Mouse (Mus musculus) kidney, adult 9 months (tissue): ENCODE results near the gene Glis2.

Source experiments
- DNase-seq: peaks from one replicate; pipeline ENCODE4 v3.0.0; 2022

Gene Glis2

GRCm38 (mm10) chr16:4641119-4641838 is 46.8 kb downstream of the Glis2 start:
- no peak for DNase-seq

- DNase-seq, result peak; percentile 67
These were observed 47.7 kb downstream of the Glis2 start for GRCm38 (mm10) chr16:4642190-4642589.

GRCm38 (mm10) chr16:4642937-4643336 is 48.4 kb downstream of the Glis2 start:
- no peak for DNase-seq

GRCm38 (mm10) chr16:4643670-4644419 is 49.3 kb downstream of the Glis2 start:
- peak; percentile 92 for DNase-seq

GRCm38 (mm10) chr16:4645867-4646266 is 51.4 kb downstream of the Glis2 start:
- DNase-seq, result no peak

GRCm38 (mm10) chr16:4646831-4647230 is 52.3 kb downstream of the Glis2 start:
- DNase-seq, result no peak

- no peak for DNase-seq
These were observed 53.2 kb downstream of the Glis2 start for GRCm38 (mm10) chr16:4647651-4648141.

GRCm38 (mm10) chr16:4648416-4649023 is 54.0 kb downstream of the Glis2 start:
- DNase-seq, result peak; percentile 82

GRCm38 (mm10) chr16:4649211-4649610 is 54.7 kb downstream of the Glis2 start:
- no peak for DNase-seq

GRCm38 (mm10) chr16:4649692-4650091 is 55.2 kb downstream of the Glis2 start:
- no peak for DNase-seq

GRCm38 (mm10) chr16:4650161-4650560 is 55.6 kb downstream of the Glis2 start:
- DNase-seq, result no peak

GRCm38 (mm10) chr16:4651081-4651480 is 56.6 kb downstream of the Glis2 start:
- no peak for DNase-seq

GRCm38 (mm10) chr16:4651624-4652023 is 57.1 kb downstream of the Glis2 start:
- DNase-seq, result no peak

GRCm38 (mm10) chr16:4652707-4653416 is 58.3 kb downstream of the Glis2 start:
- DNase-seq, result peak; percentile 81

- DNase-seq, result peak; percentile 86
These were observed 60.2 kb downstream of the Glis2 start for GRCm38 (mm10) chr16:4654706-4655105.

GRCm38 (mm10) chr16:4655251-4655734 is 60.8 kb downstream of the Glis2 start:
- peak; percentile 79 for DNase-seq

- DNase-seq, result no peak
These were observed 61.5 kb downstream of the Glis2 start for GRCm38 (mm10) chr16:4655764-4656570.

- peak; percentile 67 for DNase-seq
These were observed 62.1 kb downstream of the Glis2 start for GRCm38 (mm10) chr16:4656571-4657081.

GRCm38 (mm10) chr16:4658781-4659245 is 64.3 kb downstream of the Glis2 start:
- peak; percentile 4 for DNase-seq

- no peak for DNase-seq
These were observed 64.8 kb downstream of the Glis2 start for GRCm38 (mm10) chr16:4659326-4659725.

- no peak for DNase-seq
These were observed 67.1 kb downstream of the Glis2 start for GRCm38 (mm10) chr16:4661605-4662004.

- no peak for DNase-seq
These were observed 69.3 kb downstream of the Glis2 start for GRCm38 (mm10) chr16:4663806-4664205.
